Mouse (Mus musculus) lung, postnatal 0 days (tissue): ENCODE data around the gene Cd84. TPM values are rescaled to one million over a fixed set of nuclear protein-coding genes. Genes with fewer than 3 reads are reported as not detected.

Experiments used
- ATAC-seq: fragments of 200-750 bp; cut with Nextera tagmentation; 2 replicates; pipeline ENCODE4 v1.8.0; 2017; ENCODE audit warnings: moderate library complexity
- DNase-seq: peaks from one replicate; pipeline ENCODE4 v3.0.0-alpha.2; 2016; ENCODE audit warnings: low spot score
- H3K27ac ChIP-seq: fragments of 300-500 bp; sonication (generic); 2 replicates; pipeline ENCODE4 v1.5.1; 2014; ENCODE audit warnings: antibody characterized with exemption, mild to moderate bottlenecking, low read length, mixed read lengths
- H3K27me3 ChIP-seq: fragments of 300-500 bp; sonication (generic); replicated peaks from 2 replicates; pipeline ENCODE4 v1.6.1; 2014; ENCODE audit warnings: low read length, mixed read lengths; ENCODE audit not compliant: insufficient read depth
- H3K36me3 ChIP-seq: fragments of 300-500 bp; sonication (generic); 2 replicates; pipeline ENCODE4 v1.6.1; 2014; ENCODE audit warnings: low read length, mixed read lengths; ENCODE audit not compliant: insufficient read depth
- H3K4me1 ChIP-seq: fragments of 300-500 bp; sonication (generic); 2 replicates; pipeline ENCODE4 v1.6.1; 2014; ENCODE audit warnings: antibody characterized with exemption, low read depth, low read length, mixed read lengths; ENCODE audit not compliant: insufficient read depth
- H3K4me2 ChIP-seq: fragments of 300-500 bp; sonication (generic); replicated peaks from 2 replicates; pipeline ENCODE4 v1.6.1; 2014; ENCODE audit warnings: low read depth, mild to moderate bottlenecking, low read length, moderate library complexity, mixed read lengths
- H3K4me3 ChIP-seq: fragments of 300-500 bp; sonication (generic); 2 replicates; pipeline ENCODE4 v1.5.1; 2014; ENCODE audit warnings: low read depth, low read length
- H3K9ac ChIP-seq: fragments of 300-500 bp; sonication (generic); replicated peaks from 2 replicates; pipeline ENCODE4 v1.6.1; 2014; ENCODE audit warnings: low read depth, mild to moderate bottlenecking
- H3K9me3 ChIP-seq: fragments of 300-500 bp; sonication (generic); 2 replicates; pipeline ENCODE4 v1.6.1; 2016; ENCODE audit warnings: low read length, mixed read lengths
- CTCF ChIP-seq: IDR thresholded peaks from 2 replicates; pipeline ENCODE4 v1.5.1; 2016; ENCODE audit warnings: antibody characterized with exemption, mild to moderate bottlenecking
- EP300 ChIP-seq: IDR thresholded peaks from 2 replicates; pipeline ENCODE4 v1.6.1; 2016; ENCODE audit warnings: antibody characterized with exemption, mild to moderate bottlenecking, control low read depth
- WGBS: fragments of 180-500 bp; shearing (Covaris S2); extraction: QIAGEN DNeasy Blood & Tissue Kit; methylation state at CpG from one replicate; pipeline ENCODE4 v1.1.7; 2014; 5-methylcytosine and 5-hydroxymethylcytosine counted together
- polyA plus RNA-seq: library from polyadenylated mRNA; unstranded; fragments of >200 nt; fragmentation: Nextera tagmentation; extraction: Ambion mirVana; gene quantifications from 2 replicates; pipeline ENCODE4 v1.2.1, GENCODE M21; 2015

Gene Cd84
- polyA plus RNA-seq, 1 experiment from 2014 or later: 8.3 TPM

GRCm38 (mm10) chr1:171933851-171934250 is 94.4 kb downstream of the Cd84 start:
- H3K9me3 ChIP-seq: no peaks in the 10 kb centered on the region
- H3K36me3 ChIP-seq: no peaks in the 10 kb centered on the region
- DNase-seq: no peak
- 23% methylated on average over 3 of the region's 3 CpGs for WGBS
- no peak overlapping the region for H3K4me2 ChIP-seq
- ATAC-seq: no peak
- TF ChIP-seq EP300: no peak
- no peak for TF ChIP-seq CTCF
- no peaks in the 10 kb centered on the region for H3K27me3 ChIP-seq
- no peak overlapping the region for H3K27ac ChIP-seq
- no peak overlapping the region for H3K4me3 ChIP-seq
- H3K4me1 ChIP-seq: no peaks in the 10 kb centered on the region
- no peak overlapping the region for H3K9ac ChIP-seq

- Histone ChIP-seq H3K9ac (no peak overlapping the region), H3K4me1 (no peaks in the 10 kb centered on the region), H3K4me2 (no peak overlapping the region), H3K9me3 (no peaks in the 10 kb centered on the region), H3K36me3 (no peaks in the 10 kb centered on the region), H3K4me3 (no peak overlapping the region), H3K27me3 (no peaks in the 10 kb centered on the region), H3K27ac (no peak overlapping the region)
- DNase-seq: no peak
- no peak for ATAC-seq
- 73% methylated on average over 14 of the region's 14 CpGs for WGBS
- TF ChIP-seq EP300: no peak
- TF ChIP-seq CTCF: no peak
Measured at GRCm38 (mm10) chr1:171938952-171939948, 99.8 kb downstream of the Cd84 start.

Other genes with a start within 250 kb of the Cd84 start
- 0.55 and 0.84 TPM in 2 replicates for gene Ly9, start 232.3 kb upstream of the Cd84 start, polyA plus RNA-seq
- gene Slamf7, start 186.7 kb upstream of the Cd84 start, polyA plus RNA-seq: 0.55 and 0.56 TPM in 2 replicates
- gene Cd48, start 157.7 kb upstream of the Cd84 start, polyA plus RNA-seq: 11.0 and 11.7 TPM in 2 replicates
- gene Slamf1, start 72.6 kb upstream of the Cd84 start, polyA plus RNA-seq: 1.0 and 1.1 TPM in 2 replicates
- 0.10 TPM in 1 of 2 replicates, not detected in the other for gene Gm10521, start 56.0 kb downstream of the Cd84 start, polyA plus RNA-seq
- 0.74 and 1.5 TPM in 2 replicates for gene Slamf6, start 77.8 kb downstream of the Cd84 start, polyA plus RNA-seq
- 6.2 and 6.9 TPM in 2 replicates for gene Vangl2, start 188.7 kb downstream of the Cd84 start, polyA plus RNA-seq
- not detected in 2 replicates for gene Nhlh1, start 217.9 kb downstream of the Cd84 start, polyA plus RNA-seq
- gene Copa, start 242.8 kb downstream of the Cd84 start, polyA plus RNA-seq: 99.1 and 111 TPM in 2 replicates
- gene Ncstn, start 243.1 kb downstream of the Cd84 start, polyA plus RNA-seq: 103 and 108 TPM in 2 replicates